Mouse (Mus musculus) cortical plate, adult 2 months (tissue): ENCODE results near the gene 1700028P14Rik.

ENCODE experiments used
- CTCF ChIP-seq: fragments of 200-500 bp; IDR thresholded peaks from 2 replicates; pipeline ENCODE4 v1.5.1; 2011; ENCODE audit warnings: mild to moderate bottlenecking, control low read depth, low read length; ENCODE audit not compliant: insufficient read depth; ENCODE audit errors: extremely low read depth
- POLR2A ChIP-seq: fragments of 200-500 bp; IDR thresholded peaks from 2 replicates; pipeline ENCODE4 v1.6.1; 2011; ENCODE audit warnings: mild to moderate bottlenecking, low read length, control low read depth; ENCODE audit not compliant: insufficient read depth; ENCODE audit errors: extremely low read depth

DNA sequence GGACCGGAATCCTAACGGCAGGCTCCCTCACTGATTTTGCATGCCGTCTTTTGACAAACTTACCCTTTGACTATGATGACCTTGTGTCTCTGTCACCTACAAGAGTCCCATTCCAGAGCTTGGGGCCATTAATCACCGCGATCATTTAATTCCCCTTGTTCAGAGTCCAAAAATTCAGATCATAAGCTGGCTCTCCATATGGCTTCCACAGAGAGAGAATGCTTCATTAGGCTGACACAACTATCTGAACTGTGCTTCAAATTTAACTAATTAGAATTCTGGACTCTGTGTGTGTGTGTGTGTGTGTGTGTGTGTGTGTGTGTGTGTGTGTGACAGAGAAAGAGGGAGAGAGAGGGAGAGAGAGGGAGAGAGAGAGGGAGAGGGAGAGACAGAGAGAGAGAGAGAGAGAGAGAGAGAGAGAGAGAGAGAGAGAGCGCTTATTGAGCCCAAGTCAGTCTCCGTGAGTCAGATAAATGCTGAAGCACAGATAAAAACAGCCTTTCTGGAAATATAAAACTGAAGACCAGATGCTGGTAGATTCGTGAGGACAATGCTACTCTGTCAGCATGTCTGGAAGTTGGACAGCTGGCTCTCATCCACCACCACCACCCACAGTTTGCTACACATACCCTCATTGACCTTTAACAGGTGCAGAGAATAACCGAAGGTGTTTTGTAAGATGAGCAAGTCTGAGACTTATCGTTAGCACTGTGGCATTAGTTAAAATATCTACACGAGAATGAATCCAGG is 73.8 kb downstream of the 1700028P14Rik start:
- TF ChIP-seq POLR2A (no peak), CTCF (no peak)
